Mouse (Mus musculus): ENCODE data around the gene Vasp. TPM values are rescaled to one million over a fixed set of nuclear protein-coding genes. Genes with fewer than 3 reads are reported as not detected.

Vasp gene
- polyA plus RNA-seq, 1 experiment from 2014 or later: 57.6 TPM

DNA sequence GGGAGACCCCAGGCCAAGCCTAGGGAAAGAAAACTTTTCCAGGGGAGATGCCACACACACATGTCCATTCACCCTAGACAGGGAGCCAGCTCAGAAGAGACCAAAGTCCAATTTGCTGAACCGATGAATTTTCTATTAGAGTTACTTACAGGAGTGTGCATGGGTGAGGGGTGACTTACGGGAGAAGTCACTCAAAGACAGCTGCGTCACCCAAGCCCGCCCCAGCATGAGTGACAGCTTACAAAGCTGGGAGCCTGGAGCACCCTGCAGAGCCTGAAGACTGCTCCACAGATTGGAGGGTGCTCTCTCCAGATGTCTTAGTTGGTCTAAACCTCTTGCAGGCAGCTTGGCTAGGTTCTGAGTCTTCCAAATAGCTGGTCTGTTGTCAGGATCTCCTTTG is 40.4 kb upstream of the Vasp start:
- peaks cover 12% of the 10 kb centered on the region for H3K4me1 ChIP-seq (ENCODE audit: control insufficient read depth, insufficient read depth, low read length)
- H3K27ac ChIP-seq (ENCODE audit: low read depth, low read length): no peak overlapping the region
- WGBS: 37% methylated on average over 4 of the region's 4 CpGs
- no peak overlapping the region for H3K9ac ChIP-seq (ENCODE audit: low read length)
- H3K4me3 ChIP-seq (ENCODE audit: low read depth, low read length): no peak overlapping the region
- DNase-seq (ENCODE audit: low spot score) (no peak), ATAC-seq (ENCODE audit: insufficient read depth, low FRiP score, low TSS enrichment) (no peak)
- H3K36me3 ChIP-seq (ENCODE audit: control insufficient read depth, insufficient read depth, low read length): no peaks in the 10 kb centered on the region
- H3K9me3 ChIP-seq (ENCODE audit: control insufficient read depth, low read length): no peaks in the 10 kb centered on the region
- no peak overlapping the region for H3K4me2 ChIP-seq (ENCODE audit: low read depth)
- peaks cover 8% of the 10 kb centered on the region for H3K27me3 ChIP-seq (ENCODE audit: control insufficient read depth, insufficient read depth, low read length)

DNA sequence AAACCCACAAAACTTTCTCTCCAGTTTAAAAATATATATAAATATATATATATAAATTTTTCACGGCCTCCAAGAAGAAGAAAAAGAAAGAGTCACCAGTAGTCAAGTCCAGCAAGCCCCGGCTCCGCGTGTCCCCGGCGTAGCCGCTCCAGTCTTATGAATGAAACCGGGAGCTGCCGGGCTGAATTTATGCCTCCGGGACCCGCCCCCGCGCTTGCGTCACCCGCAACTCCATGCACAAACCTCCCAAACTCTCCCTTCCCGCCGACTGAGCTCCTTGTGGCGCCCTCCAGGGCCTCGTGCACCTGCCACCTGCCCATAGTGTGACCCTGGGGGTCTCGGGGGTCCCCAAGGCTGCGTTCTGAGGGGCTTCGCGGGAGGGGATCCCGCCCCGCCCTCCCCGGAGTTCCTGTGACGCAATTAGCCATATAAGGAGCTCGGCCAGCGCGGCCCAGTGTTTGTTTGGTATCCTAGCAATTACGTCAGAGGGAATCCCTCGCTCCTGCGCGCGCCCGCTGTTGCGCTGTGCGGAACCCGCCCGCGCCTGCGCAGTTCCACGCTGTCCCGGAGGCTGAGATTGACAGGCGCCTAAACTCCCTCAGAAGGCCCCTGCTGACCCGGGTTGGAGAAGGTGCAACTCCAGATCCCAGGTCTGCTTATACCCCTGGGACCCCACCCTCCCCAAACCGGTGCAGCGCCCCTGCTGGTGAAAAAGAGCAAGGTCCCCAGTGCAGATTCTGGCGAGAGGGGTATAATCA is 38.4 kb upstream of the Vasp start, which contains the start of gene Fosb:
Gene Fosb, minus strand, starts transcription at position 168 of the 758 bp plus-strand sequence.
- no peaks in the 10 kb centered on the region for H3K9me3 ChIP-seq (ENCODE audit: control insufficient read depth, low read length)
- under 1% methylated on average over 49 of the region's 49 CpGs for WGBS
- H3K27me3 ChIP-seq (ENCODE audit: control insufficient read depth, insufficient read depth, low read length): peaks cover 28% of the 10 kb centered on the region
- H3K4me2 ChIP-seq (ENCODE audit: low read depth): peak within 1 kb of the TSS; percentile 95
- no peak within 1 kb of the TSS for H3K27ac ChIP-seq (ENCODE audit: low read depth, low read length)
- DNase-seq (ENCODE audit: low spot score) (peak; percentile 95), ATAC-seq (ENCODE audit: insufficient read depth, low FRiP score, low TSS enrichment) (peak; percentile 83)
- no peaks in the 10 kb centered on the region for H3K36me3 ChIP-seq (ENCODE audit: control insufficient read depth, insufficient read depth, low read length)
- peak within 1 kb of the TSS; percentile 57 for H3K4me3 ChIP-seq (ENCODE audit: low read depth, low read length)
- H3K9ac ChIP-seq (ENCODE audit: low read length): peak within 1 kb of the TSS; percentile 50
- H3K4me1 ChIP-seq (ENCODE audit: control insufficient read depth, insufficient read depth, low read length): peaks cover 12% of the 10 kb centered on the region

DNA sequence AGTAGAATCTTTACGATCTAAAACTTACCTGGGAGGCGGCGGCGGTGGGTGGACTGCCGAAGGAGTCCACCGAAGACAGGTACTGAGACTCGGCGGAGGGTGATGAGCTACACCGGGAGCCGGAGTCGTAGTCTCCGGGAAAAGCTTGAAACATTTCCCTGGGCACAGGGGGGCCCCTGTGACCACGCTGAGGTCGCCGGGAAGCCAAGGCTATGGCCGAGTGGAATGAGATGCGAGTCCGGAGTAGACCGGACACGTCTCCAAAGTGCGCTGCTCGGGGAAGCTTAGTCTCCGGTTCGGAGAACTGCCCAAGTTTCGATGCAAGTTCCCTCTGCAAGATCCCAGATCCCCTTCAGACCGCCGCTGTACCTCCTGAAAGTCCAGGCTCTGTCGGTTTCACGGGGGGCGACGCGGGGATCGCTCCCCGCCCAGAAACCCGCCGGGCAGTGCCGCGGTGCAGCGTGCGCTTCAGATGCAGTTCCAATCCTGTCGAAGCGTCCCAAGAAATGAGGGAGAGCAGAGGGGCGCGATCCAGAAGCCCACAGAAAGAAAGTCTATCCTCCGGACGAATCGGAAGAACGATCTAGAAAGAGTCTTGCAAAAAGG is 37.8 kb upstream of the Vasp start:
- peak overlapping the region; percentile 95 for H3K4me2 ChIP-seq (ENCODE audit: low read depth)
- WGBS: 1% methylated on average over 48 of the region's 48 CpGs
- peaks cover 16% of the 10 kb centered on the region for H3K4me1 ChIP-seq (ENCODE audit: control insufficient read depth, insufficient read depth, low read length)
- H3K9ac ChIP-seq (ENCODE audit: low read length): peak overlapping the region; percentile 11; the same call in 1 of the 2 replicates
- DNase-seq (ENCODE audit: low spot score): no peak
- H3K27me3 ChIP-seq (ENCODE audit: control insufficient read depth, insufficient read depth, low read length): peaks cover 34% of the 10 kb centered on the region
- no peaks in the 10 kb centered on the region for H3K9me3 ChIP-seq (ENCODE audit: control insufficient read depth, low read length)
- H3K36me3 ChIP-seq (ENCODE audit: control insufficient read depth, insufficient read depth, low read length): no peaks in the 10 kb centered on the region
- ATAC-seq (ENCODE audit: insufficient read depth, low FRiP score, low TSS enrichment): no peak
- H3K27ac ChIP-seq (ENCODE audit: low read depth, low read length): no peak overlapping the region
- peak overlapping the region; percentile 57 for H3K4me3 ChIP-seq (ENCODE audit: low read depth, low read length)

DNA sequence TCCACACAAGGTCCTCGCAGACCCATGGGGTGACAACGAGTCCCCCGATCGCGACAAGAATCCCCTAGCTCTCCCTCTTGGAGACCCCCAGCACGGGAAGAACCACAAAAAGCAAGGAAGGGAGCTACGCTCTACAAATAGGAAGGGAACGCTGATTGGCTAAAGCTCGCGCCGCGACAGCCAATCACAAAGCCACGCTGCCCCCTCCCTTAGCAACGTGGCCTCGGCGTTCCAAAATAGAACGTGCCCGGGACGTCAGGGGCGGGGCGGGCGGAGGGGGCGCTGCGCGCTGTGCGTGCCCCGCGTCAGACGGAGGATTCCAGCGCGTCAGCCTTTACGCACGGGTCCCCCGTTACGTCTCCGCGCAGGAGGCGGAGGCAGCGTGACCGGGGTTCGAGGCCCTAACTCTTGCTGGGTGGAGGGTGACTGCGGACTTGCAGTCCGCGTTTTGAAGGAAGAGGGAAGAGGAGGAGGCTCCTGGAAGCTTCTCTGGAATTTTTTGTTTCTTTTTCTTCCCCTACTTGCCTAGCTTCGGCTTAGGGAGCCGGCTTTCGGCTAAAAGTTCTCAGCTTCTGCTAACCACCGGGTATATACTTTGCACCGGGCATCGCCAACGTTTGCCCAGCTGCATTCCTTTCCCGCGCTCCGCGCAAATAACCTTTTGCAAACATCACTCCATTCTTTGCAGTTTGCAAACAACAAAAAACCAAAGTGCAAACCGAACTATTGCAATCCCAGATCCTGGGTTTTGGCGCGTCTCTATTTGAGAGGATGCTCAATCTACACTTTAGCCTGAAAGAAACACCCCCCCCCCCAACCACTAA is 37.0 kb upstream of the Vasp start:
- Histone ChIP-seq H3K4me3 (ENCODE audit: low read depth, low read length) (peak overlapping the region; percentile 57), H3K4me2 (ENCODE audit: low read depth) (peak overlapping the region; percentile 95), H3K9me3 (ENCODE audit: control insufficient read depth, low read length) (no peaks in the 10 kb centered on the region), H3K27ac (ENCODE audit: low read depth, low read length) (no peak overlapping the region), H3K36me3 (ENCODE audit: control insufficient read depth, insufficient read depth, low read length) (no peaks in the 10 kb centered on the region), H3K9ac (ENCODE audit: low read length) (peak overlapping the region; percentile 44), H3K27me3 (ENCODE audit: control insufficient read depth, insufficient read depth, low read length) (peaks cover 42% of the 10 kb centered on the region), H3K4me1 (ENCODE audit: control insufficient read depth, insufficient read depth, low read length) (peaks cover 16% of the 10 kb centered on the region)
- DNase-seq (ENCODE audit: low spot score) (peak; percentile 97), ATAC-seq (ENCODE audit: insufficient read depth, low FRiP score, low TSS enrichment) (peak; percentile 70)
- under 1% methylated on average over 58 of the region's 58 CpGs for WGBS

DNA sequence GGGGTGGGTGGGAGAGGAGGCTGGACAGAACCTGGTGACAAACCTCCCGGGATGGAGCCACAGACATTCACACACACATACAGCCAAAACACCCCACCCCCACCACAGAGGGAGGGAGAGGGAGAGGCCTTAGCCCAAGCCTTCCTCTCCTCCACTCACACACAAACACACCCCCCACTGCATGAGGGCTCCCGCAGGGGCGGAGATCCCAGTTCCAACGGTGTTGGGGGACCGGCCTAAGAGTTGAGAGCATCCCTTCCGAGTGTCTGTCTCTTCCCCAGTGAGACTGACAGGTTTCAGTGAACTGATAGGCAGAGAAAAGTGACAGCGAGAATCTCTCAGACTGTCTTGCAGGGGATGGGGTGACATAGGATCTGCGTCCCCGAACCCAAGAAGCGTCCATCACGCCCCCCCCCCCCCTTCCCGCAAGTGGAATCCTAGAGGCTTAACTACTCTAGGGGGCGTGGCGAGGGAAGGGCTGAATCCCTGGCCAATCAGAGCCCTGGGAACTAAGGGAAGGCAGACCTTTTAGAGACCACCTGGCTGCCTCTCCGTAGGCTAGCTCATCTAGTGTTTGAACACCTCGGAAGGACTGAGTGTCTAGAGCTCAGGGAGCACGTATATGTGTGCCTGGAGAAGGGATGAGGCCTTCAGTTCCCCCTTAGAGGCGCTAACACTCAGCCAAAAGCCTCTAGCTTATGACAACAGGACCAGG is 36.3 kb upstream of the Vasp start:
- Histone ChIP-seq H3K4me2 (ENCODE audit: low read depth) (peak overlapping the region; percentile 95), H3K36me3 (ENCODE audit: control insufficient read depth, insufficient read depth, low read length) (no peaks in the 10 kb centered on the region), H3K4me3 (ENCODE audit: low read depth, low read length) (peak overlapping the region; percentile 57), H3K9me3 (ENCODE audit: control insufficient read depth, low read length) (no peaks in the 10 kb centered on the region), H3K27ac (ENCODE audit: low read depth, low read length) (no peak overlapping the region), H3K27me3 (ENCODE audit: control insufficient read depth, insufficient read depth, low read length) (peaks cover 49% of the 10 kb centered on the region), H3K9ac (ENCODE audit: low read length) (peak overlapping the region; percentile 44), H3K4me1 (ENCODE audit: control insufficient read depth, insufficient read depth, low read length) (peaks cover 16% of the 10 kb centered on the region)
- DNase-seq (ENCODE audit: low spot score) (peak; percentile 65), ATAC-seq (ENCODE audit: insufficient read depth, low FRiP score, low TSS enrichment) (peak; percentile 33)
- WGBS: 2% methylated on average over 18 of the region's 18 CpGs

DNA sequence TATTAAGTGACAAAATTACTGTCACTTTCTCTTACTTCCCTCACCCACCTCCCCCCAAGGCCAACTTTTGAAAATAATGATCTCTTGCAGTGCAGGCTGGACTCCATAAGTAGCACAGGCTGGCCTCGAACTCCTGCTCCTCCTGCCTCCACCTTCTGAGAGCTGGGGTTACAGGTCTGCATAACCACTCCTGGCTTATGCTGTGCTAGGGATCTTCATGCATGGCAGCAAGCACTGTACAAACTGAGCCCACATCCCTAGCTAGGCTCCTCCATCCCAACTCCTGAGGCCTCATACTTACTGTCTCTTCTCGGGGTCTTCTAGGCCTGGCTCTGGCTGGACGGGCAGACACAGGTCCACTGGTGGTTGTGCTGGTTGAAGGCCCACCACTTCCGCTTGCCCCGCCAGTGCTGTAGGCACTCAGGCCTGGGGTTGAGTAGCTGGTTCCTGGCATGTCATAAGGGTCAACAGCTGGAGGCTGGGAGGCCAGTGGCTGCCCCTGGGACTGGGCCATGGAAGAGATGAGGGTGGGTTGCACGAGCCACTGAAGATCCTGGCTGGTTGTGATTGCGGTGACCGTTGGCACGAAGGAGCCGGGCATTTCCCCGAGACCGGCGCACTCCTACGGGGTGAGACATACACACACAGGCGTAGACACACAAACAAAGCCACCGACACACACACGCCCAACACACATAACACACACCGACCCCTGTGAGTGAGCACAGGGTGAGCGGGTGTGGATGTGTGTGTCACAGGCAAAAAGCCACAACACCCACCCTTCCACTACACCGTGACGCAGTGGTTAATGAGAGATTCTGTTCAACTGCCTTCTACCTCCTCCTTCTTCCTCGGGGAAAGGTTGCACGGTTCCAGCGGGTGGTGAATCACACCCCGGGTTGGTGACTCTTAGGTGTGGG is 35.5 kb upstream of the Vasp start:
- ATAC-seq (ENCODE audit: insufficient read depth, low FRiP score, low TSS enrichment) (no peak), DNase-seq (ENCODE audit: low spot score) (no peak)
- Histone ChIP-seq H3K36me3 (ENCODE audit: control insufficient read depth, insufficient read depth, low read length) (no peaks in the 10 kb centered on the region), H3K4me3 (ENCODE audit: low read depth, low read length) (no peak overlapping the region), H3K4me2 (ENCODE audit: low read depth) (no peak overlapping the region), H3K4me1 (ENCODE audit: control insufficient read depth, insufficient read depth, low read length) (peaks cover 16% of the 10 kb centered on the region), H3K27me3 (ENCODE audit: control insufficient read depth, insufficient read depth, low read length) (peaks cover 57% of the 10 kb centered on the region), H3K27ac (ENCODE audit: low read depth, low read length) (no peak overlapping the region), H3K9me3 (ENCODE audit: control insufficient read depth, low read length) (no peaks in the 10 kb centered on the region), H3K9ac (ENCODE audit: low read length) (no peak overlapping the region)
- WGBS: 68% methylated on average over 25 of the region's 25 CpGs

DNA sequence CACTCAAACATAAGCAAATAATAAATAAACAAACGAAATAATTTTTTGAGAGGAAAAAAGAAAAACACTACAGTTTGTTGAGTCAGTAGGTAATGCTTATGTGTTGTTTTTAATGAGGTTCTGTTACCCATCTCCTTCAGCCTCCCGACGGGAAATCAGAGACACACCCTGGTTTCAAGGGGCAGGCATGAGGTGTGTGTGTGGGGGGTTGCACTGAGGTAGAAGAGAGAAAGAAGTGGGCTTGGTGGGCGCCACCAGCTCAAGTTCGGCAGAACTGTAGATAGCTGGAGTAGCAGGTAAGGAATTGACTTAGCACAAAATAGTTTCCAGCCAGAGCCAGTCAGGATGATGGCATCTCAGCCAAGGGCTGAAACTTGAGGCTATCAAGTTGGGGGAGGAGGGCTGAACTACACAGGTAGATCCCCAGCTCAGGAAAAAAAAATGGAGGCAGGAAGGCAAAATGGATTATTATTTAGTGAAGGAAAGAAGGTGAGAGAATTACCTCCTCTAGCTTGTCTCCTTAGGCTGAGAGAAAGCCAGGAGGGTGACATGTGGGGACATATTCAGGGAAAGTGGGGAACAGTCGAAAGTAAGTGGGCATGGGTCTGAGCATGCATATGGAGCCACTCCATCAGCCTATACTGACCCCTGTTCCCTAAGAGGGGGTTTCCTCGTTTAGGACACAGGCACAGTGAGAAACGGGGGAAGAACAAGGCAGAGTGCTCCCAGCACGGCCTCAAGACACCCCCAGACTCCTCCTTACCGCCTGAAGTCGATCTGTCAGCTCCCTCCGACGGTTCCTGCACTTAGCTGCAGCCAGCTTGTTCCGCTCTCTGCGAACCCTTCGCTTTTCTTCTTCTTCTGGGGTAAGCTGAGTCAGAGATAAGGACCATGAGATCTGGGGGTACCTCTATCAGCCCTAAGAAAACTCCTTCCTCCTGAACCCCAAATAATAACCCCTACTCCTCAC is 34.5 kb upstream of the Vasp start:
- peaks cover 22% of the 10 kb centered on the region for H3K4me1 ChIP-seq (ENCODE audit: control insufficient read depth, insufficient read depth, low read length)
- no peak overlapping the region for H3K4me3 ChIP-seq (ENCODE audit: low read depth, low read length)
- ATAC-seq (ENCODE audit: insufficient read depth, low FRiP score, low TSS enrichment) (no peak), DNase-seq (ENCODE audit: low spot score) (no peak)
- 48% methylated on average over 16 of the region's 16 CpGs for WGBS
- H3K9ac ChIP-seq (ENCODE audit: low read length): no peak overlapping the region
- no peak overlapping the region for H3K4me2 ChIP-seq (ENCODE audit: low read depth)
- no peak overlapping the region for H3K27ac ChIP-seq (ENCODE audit: low read depth, low read length)
- no peaks in the 10 kb centered on the region for H3K9me3 ChIP-seq (ENCODE audit: control insufficient read depth, low read length)
- no peaks in the 10 kb centered on the region for H3K36me3 ChIP-seq (ENCODE audit: control insufficient read depth, insufficient read depth, low read length)
- H3K27me3 ChIP-seq (ENCODE audit: control insufficient read depth, insufficient read depth, low read length): peaks cover 63% of the 10 kb centered on the region
